Mouse (Mus musculus): ENCODE measurements around the gene Lama4.

The Lama4 gene

DNA sequence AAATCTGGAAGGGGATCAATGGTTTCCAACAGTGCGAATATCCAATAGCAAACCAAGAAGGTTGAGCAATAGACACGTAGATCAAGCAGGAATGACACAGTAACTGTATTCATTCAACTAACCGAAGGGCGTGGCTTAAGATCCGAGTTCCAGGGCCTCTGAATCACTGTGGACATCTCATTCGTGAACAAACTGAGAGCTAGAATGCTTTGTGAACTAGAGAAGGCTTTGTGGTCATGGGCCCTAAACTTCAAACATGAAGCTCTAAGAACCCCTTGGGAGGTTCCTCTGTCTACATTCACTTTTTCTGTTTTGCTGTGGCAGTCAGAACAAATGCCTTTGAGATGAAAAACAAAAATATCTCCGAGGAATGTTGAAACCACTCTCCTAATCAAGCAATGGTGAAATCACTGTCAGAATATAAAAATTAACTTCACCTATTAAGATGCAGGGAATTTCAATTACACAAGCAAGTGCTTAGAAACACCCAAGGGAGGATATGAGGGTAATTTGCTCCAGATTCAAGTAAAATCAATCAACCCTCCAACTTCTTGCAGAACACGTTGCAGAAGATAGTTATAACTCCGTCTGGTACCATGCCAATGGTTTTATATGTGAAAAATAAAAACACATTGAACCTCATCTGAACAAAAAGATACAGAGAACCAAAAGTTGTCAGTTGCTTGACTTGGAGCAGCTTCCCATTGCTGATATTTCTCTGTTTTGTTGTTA, 29.6 kb downstream of the Lama4 start:
- DNase-seq (ENCODE audit: low spot score), result no peak

DNA sequence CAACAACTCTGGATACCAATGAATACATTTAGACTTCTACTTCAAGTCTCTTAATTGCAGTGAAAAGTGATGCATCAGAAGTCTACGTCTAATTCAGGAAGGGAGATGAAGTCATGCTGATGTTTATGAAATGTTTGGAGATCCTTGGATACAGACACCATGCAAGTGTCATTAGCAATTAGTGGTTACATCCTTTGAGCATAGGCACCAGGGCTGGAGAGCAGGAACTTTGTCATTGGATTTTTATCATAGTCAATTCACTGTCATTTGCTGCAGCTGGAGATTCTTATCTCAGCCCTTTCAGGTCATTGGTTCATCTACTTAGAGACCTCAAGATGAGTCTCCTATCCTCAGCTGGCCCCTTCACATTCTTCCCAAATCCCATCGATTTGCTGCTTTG, 30.6 kb downstream of the Lama4 start:
- DNase-seq (ENCODE audit: low spot score), result no peak

DNA sequence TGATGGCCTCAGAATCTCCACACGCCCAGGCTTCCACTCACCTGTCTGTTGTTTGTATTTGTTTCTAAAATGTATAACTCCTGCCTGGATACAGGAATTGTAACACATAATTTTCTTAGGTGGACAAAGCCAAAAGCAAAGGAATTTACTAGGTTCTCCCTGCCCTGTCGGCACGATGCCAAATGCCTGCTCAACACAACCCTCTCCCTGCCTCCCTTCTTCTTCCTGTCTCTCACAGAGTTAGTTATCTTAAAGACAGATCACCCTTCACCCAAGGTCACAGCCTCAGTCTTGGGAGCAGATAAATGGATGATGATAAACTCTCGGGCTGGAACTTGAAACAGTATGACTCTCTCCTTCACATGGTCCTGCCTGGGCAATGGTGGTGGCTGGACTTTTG, 35.6 kb downstream of the Lama4 start:
- DNase-seq (ENCODE audit: low spot score), result no peak

DNA sequence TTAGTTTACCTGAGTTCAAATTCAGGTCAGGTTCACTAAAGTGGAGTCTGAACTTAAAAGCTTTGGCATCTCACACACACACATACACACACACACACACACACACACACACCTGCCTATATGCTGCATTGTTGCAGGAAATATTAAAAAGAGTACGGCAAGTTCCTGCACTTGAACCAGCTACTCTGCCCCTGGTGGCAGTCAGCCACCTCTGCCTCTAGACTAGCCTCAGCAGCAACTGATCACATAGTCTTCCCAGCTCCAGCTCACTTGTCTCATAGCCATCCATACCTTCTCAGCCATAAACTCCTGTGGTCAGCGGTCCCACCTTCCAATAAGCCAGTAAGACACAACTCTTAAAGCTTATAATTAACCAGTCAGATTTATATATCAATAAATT, 37.2 kb downstream of the Lama4 start:
- DNase-seq (ENCODE audit: low spot score), result no peak

DNA sequence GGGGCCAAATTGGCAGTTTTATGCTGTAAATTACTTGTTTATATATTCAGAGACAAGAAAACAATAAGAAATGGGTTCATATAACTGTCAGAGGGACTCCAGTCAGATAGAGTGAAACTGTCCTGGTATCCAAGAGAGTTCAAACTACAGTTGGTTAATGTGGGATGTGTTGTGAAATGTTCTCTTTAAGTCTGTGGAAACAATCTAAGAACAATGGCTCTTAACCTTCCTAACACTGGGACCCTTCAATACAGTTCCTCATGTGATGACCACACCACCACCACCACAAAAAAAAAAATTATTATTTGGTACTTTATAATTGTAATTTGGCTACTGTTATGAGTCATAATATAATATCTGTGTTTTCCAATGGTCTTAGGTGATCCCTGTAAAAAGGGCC, 38.2 kb downstream of the Lama4 start:
- DNase-seq (ENCODE audit: low spot score), result no peak

DNA sequence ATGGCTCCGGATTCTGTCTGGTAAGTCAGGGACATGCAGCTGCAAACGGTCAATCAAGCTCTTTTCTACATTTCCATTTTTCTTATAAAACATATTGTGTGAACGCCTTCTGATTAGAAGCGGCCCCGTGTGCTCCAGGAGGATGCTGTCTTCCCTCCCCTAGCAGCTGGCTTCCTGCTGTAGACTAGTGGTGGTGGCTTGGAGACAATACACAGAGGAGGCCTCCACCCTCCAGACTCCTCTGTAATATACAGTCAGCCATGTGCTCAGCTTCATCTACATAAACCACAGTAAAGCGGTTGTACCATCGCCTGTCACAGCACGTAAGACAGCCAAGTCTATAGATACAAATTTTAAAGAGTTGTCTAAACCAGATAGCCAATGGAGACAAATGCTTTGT, 40.2 kb downstream of the Lama4 start:
- DNase-seq (ENCODE audit: low spot score), result peak; percentile 6

DNA sequence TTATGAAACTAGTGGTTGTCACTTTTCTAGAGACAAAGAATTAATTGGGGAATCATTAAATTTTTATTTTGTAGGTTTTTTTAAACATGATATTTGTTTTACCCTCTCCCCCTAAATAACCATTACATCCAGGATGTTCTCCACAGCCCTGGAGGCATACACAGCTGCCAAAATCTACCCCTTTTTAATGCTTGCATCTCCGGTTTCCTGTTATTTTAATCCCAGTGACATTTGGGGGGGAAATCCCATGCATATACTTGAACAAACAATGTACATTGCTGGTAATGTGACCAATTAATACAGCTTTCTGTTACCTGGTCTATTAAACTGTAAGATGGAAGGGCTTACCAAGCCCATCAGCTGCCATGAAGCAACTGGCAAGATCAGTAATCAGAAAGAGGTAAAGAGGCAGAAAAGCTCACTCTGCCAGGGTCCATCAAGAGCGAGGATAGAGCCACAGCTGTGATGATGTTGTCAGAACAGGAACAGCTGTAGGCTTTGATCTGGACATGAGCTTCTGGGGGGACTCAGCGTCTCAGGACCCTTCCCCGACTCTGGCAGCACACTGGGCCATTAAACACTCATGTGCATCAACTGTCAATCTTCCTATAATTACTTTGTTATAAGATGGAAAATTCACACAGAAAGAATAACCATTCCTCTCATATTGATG, 41.3 kb downstream of the Lama4 start:
- DNase-seq (ENCODE audit: low spot score), result no peak

DNA sequence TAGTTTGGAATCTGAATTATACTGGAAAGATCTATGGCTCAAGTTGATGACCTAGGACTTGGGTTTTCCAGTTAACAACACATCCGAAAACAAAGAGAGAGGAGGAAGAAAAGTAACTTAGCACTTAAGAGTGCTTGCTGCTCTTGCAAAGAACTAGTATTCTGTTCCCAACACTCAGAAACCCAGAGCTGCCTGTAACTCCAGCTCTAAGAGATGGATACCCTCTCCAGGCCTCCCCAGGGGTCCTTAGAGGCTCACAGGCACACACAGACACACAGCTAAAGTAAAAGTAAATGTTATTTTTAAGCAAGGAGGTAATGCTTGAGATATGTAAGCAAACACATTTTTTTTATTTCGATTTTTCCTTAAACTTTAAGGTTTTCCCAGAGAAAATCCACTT, 49.5 kb downstream of the Lama4 start:
- no peak for DNase-seq (ENCODE audit: low spot score)

DNA sequence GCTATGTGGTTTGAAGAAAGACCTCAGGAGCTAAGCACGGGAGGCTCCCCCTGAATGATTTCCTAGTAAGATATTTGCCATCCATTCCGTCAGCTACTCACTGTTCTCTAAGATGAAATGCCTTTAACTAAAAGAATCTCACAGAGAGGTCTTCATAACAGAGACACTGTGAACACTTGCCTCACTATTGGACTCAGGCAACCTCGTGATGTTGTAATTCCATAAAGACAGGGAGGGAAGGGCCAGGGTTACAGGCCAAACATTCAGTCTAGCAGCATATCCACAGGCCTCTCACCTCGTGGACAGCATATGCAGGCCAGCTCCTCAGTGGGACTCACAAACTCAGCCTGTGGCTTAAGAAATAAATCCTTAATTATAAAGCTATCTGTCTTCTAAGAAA, 52.7 kb downstream of the Lama4 start:
- DNase-seq (ENCODE audit: low spot score), result no peak

DNA sequence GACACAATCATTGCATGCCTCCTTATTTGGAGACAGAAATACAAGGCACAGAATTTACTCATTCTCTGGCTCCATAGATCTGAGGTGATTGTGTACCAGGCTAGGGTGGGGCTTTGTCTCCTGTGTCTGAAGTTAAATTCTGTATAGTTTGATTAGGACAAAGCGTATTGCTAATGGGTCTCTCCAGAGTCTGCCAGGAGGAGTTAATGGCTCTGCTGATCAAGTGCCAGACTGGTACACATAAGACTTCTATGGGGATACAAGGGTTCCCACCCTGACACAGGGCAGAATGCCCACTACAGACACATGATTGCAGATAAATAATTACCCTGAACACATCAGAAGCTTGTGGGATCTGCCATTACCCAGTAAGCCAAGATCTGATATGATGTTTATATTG, 53.3 kb downstream of the Lama4 start:
- DNase-seq (ENCODE audit: low spot score), result no peak

DNA sequence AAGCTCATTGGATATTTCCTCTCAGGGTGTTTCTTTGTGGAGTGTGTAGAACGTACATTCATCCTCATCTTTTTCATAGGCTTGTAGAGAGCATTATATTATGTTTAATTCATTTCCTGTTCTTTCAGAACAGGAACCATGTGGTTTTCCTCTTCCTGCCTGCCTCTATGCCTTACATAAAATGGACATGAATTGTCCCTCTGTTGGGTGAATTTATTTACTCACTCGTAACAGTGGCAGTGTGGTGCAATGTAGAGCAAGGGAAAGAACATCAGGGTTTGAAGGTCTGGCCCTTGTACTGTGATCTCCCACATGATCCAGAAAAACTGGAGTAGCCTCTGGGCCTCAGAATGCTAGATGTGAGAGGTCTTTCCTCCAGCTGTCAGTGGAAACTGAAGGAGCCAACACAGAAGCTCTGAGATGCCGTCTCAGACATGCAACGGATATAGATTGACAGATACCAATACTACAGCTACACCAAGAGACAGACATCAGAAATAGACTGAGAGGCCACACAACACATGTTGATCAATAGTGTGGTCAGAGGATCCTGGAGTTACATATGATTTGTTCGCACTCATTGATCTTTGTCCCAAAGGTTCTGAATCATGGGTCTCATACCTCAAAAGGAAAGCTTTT, 58.4 kb downstream of the Lama4 start:
- DNase-seq (ENCODE audit: low spot score), result peak; percentile 34

DNA sequence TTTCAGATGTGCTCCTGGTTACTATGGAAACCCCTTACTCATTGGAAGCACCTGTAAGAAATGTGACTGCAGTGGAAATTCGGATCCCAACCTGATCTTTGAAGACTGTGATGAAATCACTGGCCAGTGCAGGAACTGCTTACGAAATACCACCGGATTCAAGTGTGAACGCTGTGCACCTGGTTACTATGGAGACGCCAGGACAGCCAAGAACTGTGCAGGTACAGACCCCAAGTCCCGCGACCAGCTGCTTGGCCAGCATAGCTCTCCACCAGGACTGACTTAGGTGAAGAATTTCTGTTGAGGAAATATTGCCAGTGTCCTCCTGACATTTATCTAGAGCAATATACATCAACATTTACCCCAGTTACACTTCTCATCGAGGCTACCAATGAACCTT, 61.2 kb downstream of the Lama4 start:
- DNase-seq (ENCODE audit: low spot score), result no peak

DNA sequence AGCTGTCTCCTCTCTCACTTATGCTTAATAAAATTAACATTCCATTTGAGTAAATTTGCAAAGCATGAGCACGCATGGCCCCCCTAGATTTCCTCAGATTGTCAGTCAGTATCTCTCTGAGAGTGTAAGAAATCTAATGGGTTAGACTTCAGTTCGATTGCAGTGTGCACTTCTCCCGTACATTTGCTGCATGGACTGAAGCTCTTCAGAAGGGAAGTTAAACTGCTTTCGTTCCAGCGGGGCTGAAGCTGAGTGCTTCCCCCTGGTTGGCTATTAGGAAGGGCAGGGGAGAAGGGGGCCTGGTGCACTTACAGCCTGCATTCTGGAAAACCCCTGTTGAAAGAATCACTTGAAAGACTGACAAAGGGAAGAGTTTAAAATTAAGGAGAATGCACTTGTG, 61.7 kb downstream of the Lama4 start:
- no peak for DNase-seq (ENCODE audit: low spot score)

DNA sequence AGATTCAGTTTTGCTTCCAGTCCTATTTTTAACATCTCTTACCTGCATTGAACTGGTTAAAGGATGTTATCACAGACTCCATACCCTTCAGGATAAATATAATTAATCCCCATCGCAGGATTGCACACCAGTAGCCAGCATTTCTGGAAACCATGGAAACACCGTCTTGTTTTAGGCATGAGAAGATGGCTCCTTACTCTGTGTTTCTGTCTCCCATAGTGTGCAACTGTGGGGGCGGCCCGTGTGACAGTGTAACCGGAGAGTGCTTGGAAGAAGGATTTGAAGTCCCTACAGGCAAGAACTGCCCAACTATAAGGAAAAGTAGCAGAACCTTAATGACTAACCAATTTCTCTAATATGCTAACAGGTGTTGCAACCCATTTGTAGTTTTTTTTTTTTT, 63.1 kb downstream of the Lama4 start:
- no peak for DNase-seq (ENCODE audit: low spot score)

DNA sequence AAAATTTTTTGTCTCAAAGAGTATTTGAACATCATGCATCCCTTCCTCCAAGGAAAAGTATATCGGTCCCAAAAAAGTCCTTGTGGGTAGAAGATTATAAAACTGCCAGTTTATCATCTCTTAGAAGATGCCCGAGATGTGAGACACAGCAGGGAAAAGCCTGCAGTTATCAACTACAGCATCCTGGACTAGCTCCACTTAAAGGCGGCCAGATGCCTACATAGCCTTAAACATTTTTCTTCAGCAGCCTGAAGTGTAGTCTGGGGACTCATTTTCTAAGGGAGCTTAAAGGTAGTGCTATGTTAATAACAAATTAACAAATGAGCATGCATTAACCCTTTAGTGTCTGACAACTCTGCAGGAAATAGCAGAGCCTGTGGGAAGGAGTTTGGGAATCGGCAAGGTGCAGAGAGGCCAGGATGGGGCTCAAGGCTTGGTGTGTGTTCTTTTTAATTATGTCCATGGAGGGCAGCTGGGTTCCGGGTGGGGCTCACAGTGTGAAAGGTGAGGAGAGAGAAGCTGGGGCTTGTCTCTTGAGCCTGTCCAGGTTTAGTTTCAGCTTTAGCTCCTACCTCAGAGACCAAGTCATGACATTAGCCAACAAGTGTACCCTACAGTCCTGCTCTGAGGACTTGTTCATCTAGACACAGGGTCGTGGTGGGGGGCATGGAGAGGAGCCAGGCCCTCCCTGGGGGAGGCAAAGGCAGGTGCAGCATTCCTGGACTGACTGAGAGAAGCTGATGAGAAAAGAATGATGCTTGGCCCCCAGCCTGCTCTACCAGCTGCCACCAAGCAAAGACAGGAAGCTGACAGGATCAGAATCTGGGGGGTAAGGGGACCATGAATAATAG, 64.2 kb downstream of the Lama4 start:
- DNase-seq (ENCODE audit: low spot score), result no peak

DNA sequence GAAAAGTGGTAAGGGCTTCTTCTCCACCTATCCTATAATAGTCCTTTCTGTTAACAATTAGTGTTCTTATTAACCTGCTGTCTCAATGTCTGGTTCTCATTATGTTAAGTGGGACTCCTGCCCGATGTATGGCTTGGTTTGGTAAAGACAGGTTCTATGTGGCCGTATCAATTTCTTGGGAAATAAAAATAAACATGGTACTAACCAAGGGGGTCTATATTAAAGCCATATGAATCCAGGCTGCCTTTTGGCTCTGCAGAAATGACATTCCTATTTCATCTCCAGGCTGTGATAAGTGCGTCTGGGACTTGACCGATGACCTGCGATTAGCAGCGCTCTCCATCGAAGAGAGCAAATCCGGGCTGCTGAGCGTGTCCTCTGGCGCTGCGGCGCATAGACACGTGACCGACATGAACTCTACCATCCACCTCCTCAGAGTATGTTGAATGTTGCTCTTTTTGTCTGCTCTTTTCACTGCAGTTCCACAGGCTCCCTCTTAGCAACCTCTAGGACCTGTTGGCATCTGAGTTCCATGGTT, 64.9 kb downstream of the Lama4 start:
- DNase-seq (ENCODE audit: low spot score), result no peak

DNA sequence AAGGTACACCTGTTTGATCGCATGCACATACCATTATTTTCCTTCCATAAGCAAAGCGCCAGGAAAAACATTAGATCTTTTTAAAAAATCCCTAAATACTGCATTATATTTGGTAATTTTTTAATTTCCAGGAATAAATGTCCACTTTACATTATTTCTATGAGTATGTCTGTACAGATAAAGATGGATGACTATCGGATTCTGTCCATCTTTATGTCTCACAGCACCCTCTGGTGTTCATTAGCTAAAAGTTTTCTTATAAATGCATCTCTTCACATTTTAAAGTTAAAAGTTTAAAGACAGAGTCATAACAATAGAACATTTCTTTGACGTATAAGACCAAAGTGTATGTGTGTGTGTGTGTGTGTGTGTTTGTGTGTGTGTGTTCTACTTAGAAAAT, 74.2 kb downstream of the Lama4 start:
- no peak for DNase-seq (ENCODE audit: low spot score)

DNA sequence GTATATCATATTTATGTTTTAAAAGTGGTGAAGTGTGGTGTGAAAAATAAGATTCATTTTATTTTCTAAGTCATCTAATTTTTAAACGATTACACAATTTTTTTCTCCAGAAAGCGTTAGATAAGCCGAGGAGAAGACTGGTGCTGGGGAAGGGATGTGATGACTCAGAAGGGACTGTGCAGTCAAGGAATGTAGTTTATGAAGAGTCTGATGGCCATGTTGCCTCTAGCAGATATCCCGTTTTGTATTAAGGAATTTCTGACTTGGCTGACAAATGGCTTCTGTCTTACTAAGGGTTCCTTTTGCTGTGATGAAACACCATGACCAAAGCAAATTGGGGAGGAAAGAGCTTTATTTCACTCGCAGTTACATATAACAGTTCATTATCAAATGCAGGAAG, 74.7 kb downstream of the Lama4 start:
- no peak for DNase-seq (ENCODE audit: low spot score)

DNA sequence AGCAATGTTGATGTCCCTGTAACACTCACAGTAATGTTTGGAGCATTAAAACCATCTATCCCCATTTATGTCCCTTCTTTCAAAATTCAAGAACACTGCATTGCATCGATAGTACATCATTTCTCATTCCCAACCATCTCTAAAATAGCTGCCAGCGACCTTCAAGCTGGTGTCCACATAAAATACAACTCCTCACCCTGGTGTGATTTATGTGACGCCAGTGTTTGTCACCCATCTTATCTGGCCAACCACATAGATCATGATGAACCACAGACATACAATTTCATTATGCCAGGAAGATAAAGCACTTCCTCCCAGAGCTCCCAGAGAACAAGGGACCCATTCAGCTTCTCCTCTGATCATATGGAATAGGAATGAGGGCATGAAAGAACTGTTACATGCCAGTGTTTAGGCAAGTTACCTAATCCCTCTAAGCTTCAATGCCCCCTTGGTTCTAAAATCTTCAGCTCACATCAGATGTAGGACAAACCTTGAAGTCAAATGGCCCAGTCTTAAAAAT, 79.2 kb downstream of the Lama4 start:
- DNase-seq (ENCODE audit: low spot score), result no peak

DNA sequence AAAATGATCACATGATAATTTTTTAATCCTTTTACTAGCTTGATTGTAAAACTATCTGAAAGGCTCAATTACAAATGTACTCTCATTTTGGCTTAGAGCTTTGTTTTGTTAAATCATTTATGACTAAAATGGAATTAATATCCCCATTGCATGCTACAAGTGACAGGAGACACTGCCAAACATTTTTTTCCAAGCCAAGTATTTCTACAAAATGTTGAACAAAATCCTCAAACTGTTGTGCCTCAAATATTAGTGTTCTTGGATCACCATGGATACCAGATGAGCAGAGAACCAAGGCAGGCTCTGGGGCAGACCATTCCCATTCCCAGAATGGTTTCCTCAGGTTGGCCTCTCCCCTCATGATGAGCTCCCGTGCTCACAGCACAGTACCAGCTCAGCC, 79.8 kb downstream of the Lama4 start:
- DNase-seq (ENCODE audit: low spot score), result no peak

DNA sequence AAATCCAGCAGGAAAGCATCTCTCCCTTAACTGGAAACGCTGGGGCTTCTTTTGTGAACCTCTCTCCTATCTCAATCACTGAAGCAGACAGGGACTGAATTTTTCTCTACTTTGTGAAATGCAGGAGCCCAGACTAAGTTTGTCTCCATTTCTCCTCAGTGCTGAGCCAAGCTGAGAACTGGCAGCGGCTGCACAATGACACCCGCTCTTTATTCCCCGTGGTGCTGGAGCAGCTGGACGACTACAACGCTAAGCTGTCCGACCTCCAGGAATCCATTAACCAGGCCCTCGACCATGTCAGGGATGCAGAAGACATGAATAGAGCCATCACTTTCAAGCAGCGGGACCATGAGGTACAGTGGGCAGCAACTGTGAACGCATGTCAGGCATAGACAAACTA, 82.5 kb downstream of the Lama4 start:
- no peak for DNase-seq (ENCODE audit: low spot score)
